Mouse (Mus musculus) gastrocnemius, adult 2 months (tissue): ENCODE measurements around the gene Tomm20. TPM values are rescaled to one million over a fixed set of nuclear protein-coding genes. Genes with fewer than 3 reads are reported as not detected.
"Not testable (repeated sequence)": the region's sequence is repeated elsewhere in the genome, so short reads cannot be mapped to it uniquely, and the experiment has no call there.

Experiments used
- DNase-seq: peaks from one replicate; pipeline ENCODE4 v3.0.0; 2022
- H3K27ac ChIP-seq: fragments of 200-600 bp; 2 replicates; pipeline ENCODE4 v1.8.1; 2022; ENCODE audit warnings: mild to moderate bottlenecking
- H3K4me3 ChIP-seq: fragments of 200-600 bp; 2 replicates; pipeline ENCODE4 v1.8.1; 2022; ENCODE audit warnings: mild to moderate bottlenecking, moderate library complexity
- CTCF ChIP-seq: fragments of 200-600 bp; IDR thresholded peaks from 2 replicates; pipeline ENCODE4 v1.8.1; 2022; ENCODE audit warnings: antibody characterized with exemption, mild to moderate bottlenecking, moderate library complexity
- intact Hi-C: fragments of 180-260 bp; cut with DNase I; formaldehyde crosslinking; loops from one replicate; pipeline ENCODE4 v1.15.1; 2025
- total RNA-seq, 2 experiments: library from RNA; stranded (reverse); gene quantifications; 2 replicates each; pipeline ENCODE4 v1.2.3; 2021

Tomm20 gene
- total RNA-seq, 2 experiments from 2014 or later = 92.0 to 104 TPM

- intact Hi-C loops = loop anchor here (5.0 kb wide), 4 partner anchors 256 to 441 kb away; no protein-coding TSS in a partner anchor
- DNase-seq = no peak
- TF ChIP-seq CTCF = no peak
- Histone ChIP-seq H3K27ac (no peak overlapping the region), H3K4me3 (no peak overlapping the region)
These were observed 22.7 kb downstream of the Tomm20 start for GRCm38 (mm10) chr8:126922981-126923380.

DNA sequence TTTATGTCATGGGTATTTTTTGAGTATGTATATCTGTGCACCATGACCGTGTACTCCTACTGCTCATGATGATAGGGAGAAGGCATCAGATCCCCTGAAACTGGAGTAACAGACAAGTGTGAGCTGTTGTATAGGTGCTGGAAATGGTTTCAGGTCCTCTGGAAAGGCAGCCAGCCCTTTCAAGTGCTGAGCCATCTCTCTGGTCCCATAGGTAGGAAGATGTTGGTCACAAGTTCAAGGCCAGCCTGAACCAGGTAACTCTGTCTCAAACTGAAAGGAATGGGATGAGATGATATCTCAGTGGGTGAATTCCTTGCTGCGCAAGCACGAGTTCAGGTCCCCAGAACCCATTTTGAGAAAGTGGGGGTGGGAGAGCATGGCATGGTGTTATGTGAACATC is 24.2 kb downstream of the Tomm20 start:
- no peak for TF ChIP-seq CTCF
- H3K4me3 ChIP-seq = no peak overlapping the region
- no peak overlapping the region for H3K27ac ChIP-seq
- intact Hi-C loops = loop anchor here (1.0 to 5.0 kb wide), 6 partner anchors 185 to 439 kb away; no protein-coding TSS in a partner anchor
- no peak for DNase-seq

DNA sequence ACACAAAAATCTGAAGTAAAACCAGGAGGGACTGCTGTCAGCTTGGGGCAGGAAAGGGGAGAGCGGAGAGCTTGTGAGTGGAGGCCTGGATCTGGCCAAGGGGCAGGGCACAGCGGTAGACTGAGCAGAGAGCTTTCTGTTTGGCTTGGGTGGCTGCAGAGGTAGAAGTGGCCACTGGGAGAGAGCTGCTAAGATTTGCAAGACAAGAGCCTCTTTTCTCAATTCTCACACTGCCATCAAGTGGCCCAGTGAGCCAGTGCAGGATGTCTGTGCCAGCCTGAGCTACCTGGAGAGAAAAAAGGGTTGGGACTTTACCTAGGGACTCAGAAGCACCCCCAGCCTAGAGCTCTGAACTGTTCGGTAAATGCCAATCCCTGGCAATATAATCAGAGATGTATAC is 24.8 kb downstream of the Tomm20 start:
- peak; percentile 82 for DNase-seq
- Histone ChIP-seq H3K4me3 (peak overlapping the region; percentile 50), H3K27ac (peak overlapping the region; percentile 85)
- peak; percentile 95 for TF ChIP-seq CTCF
- intact Hi-C loops = loop anchor here (1.0 to 5.0 kb wide), 6 partner anchors 184 to 439 kb away; no protein-coding TSS in a partner anchor

- no peak for DNase-seq
- peak overlapping the region; percentile 85 for H3K27ac ChIP-seq
- intact Hi-C loops = loop anchor here (2.0 to 5.0 kb wide), 5 partner anchors 184 to 438 kb away; no protein-coding TSS in a partner anchor
- TF ChIP-seq CTCF = no peak
- peak overlapping the region; percentile 50 for H3K4me3 ChIP-seq
These were observed 25.3 kb downstream of the Tomm20 start for GRCm38 (mm10) chr8:126920386-126920785.

DNA sequence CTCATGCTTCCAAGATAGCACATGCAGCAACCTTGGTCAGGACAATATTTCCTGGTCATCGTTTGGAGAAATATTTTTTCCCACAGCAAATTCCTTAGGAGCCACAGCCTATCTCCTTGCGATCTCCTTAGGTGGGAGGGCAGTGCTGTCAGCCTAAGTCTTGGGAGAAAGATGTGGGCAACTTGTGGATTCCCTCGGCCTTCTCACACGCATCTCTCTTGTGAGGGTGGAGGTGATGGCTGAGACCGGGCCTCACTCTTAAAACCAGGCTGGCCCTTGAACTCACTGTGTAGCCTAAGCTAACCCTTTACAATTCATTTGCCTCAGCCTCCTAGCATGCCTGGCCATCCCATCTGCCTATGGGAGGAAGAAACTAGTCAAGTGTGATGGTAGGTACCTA is 25.9 kb downstream of the Tomm20 start:
- TF ChIP-seq CTCF = no peak
- Histone ChIP-seq H3K4me3 (no peak overlapping the region), H3K27ac (peak overlapping the region; percentile 71)
- no peak for DNase-seq
- intact Hi-C loops = loop anchor here (2.0 to 5.0 kb wide), 6 partner anchors 183 to 437 kb away; no protein-coding TSS in a partner anchor

DNA sequence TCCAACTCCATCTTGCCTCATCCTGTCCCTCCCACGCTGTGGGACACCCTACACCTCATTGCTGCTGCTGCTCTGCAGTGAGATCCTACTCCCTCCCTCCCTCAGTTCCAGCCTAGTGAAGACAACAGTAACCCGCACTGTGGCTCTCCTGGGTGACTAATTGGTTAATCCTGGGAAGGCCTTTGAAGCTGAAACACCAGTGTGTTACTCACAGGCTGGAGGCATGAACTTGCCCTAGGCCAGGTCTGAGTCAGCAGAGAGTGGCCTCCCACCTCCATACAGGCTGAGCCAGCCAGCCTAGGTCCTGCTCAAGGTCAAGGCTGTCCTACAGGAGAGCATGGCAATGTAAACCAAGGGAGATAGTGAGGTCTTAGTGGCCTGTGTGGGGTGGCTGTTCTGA is 26.4 kb downstream of the Tomm20 start:
- peak overlapping the region; percentile 71 for H3K27ac ChIP-seq
- intact Hi-C loops = loop anchor here (5.0 kb wide), 1 partner anchor 322 kb away; no protein-coding TSS in a partner anchor
- H3K4me3 ChIP-seq = no peak overlapping the region
- no peak for TF ChIP-seq CTCF
- no peak for DNase-seq

DNA sequence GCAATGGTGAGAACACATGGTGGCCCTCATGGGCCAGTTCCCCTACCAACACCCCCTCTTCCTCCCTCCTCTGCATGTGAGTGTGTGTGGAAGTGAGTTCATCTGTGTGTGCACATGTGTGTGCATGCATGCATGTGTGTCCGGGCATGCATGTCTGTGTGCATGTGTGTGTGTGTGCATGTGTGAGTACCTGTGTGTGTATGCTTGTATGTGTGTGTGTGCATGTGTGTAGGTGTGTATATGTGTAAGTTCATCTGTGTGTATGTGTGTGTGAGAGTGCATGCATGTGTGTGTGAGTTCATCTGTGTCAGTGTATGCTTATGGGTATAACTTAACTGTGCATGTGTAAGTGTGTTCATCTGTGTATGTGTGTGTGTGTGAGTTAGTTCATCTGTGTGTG is 27.3 kb downstream of the Tomm20 start:
- TF ChIP-seq CTCF = no peak
- intact Hi-C loops = loop anchor here (5.0 kb wide), 1 partner anchor 321 kb away; no protein-coding TSS in a partner anchor
- H3K27ac ChIP-seq = no peak overlapping the region; the same call in 1 of the 2 replicates

GRCm38 (mm10) chr8:126917179-126917905 is 28.3 kb downstream of the Tomm20 start:
- TF ChIP-seq CTCF = peak; percentile 29; the same call in 1 of the 2 replicates
- intact Hi-C loops = loop anchor here (5.0 kb wide), 1 partner anchor 320 kb away; no protein-coding TSS in a partner anchor

More for the DNA sequence above, 27.3 kb downstream of the Tomm20 start:
- no peak overlapping the region for H3K4me3 ChIP-seq
- DNase-seq = no peak

GRCm38 (mm10) chr8:126916611-126917010 is 29.0 kb downstream of the Tomm20 start:
- H3K4me3 ChIP-seq = no peak overlapping the region
- intact Hi-C loops = loop anchor here (5.0 kb wide), 1 partner anchor 319 kb away; no protein-coding TSS in a partner anchor
- TF ChIP-seq CTCF = no peak
- H3K27ac ChIP-seq = peak overlapping the region; percentile 87
- DNase-seq = no peak

More at GRCm38 (mm10) chr8:126917179-126917905, 28.3 kb downstream of the Tomm20 start:
- H3K4me3 ChIP-seq = no peak overlapping the region
- DNase-seq = peak; percentile 81
- H3K27ac ChIP-seq = peak overlapping the region; percentile 87

DNA sequence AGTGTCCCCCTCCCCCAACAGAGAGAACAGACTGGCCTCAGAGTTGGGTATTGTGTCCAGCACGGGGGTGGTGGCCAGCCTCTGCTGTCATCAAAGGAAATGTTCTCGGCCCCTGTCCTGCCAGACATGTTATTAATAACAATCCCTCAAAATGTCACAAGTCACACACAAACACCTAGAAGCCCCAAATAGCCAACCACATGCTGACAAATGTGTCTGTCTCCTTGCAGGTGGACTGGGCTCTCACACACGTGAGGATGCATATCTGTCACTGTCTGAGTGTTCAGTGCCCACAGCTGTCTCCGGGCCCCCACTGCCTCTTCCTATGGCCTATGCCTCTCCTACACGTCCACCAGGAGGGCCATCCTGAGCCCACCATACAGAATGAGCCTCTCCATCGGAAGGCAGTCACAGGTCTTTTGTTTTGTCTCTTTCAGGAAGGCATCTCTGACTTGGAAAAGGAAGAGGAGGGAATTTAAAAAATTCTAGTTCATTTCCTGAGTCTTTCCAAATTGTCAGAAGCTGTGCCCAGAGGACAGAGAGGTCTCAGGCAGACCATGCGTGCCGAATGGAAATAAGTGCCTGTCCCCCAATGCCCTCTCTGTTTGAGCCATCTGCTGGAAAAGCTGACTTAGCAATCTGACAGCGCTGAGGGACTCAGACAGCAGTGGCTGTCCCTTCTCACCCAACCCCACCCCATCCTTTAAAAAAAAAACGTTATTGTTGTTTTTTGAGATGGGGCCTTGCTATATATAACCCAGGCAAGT is 30.9 kb downstream of the Tomm20 start:
- Histone ChIP-seq H3K4me3 (no peak overlapping the region), H3K27ac (peak overlapping the region; percentile 82)
- no peak for TF ChIP-seq CTCF
- DNase-seq = peak; percentile 28
- intact Hi-C loops = loop anchor here (2.0 to 5.0 kb wide), 2 partner anchors 32 to 317 kb away; no protein-coding TSS in a partner anchor

- H3K27ac ChIP-seq = peak overlapping the region; percentile 82
- intact Hi-C loops = loop anchor here (2.0 kb wide), 1 partner anchor 31 kb away; no protein-coding TSS in a partner anchor
- not testable (repeated sequence) for H3K4me3 ChIP-seq, DNase-seq
These were observed 31.5 kb downstream of the Tomm20 start for GRCm38 (mm10) chr8:126914107-126914490.
